Mouse (Mus musculus): ENCODE measurements around the gene Ssna1. TPM values are rescaled to one million over a fixed set of nuclear protein-coding genes. Genes with fewer than 3 reads are reported as not detected.

The Ssna1 gene
- polyA plus RNA-seq, 1 experiment from 2014 or later, result 209 TPM

DNA sequence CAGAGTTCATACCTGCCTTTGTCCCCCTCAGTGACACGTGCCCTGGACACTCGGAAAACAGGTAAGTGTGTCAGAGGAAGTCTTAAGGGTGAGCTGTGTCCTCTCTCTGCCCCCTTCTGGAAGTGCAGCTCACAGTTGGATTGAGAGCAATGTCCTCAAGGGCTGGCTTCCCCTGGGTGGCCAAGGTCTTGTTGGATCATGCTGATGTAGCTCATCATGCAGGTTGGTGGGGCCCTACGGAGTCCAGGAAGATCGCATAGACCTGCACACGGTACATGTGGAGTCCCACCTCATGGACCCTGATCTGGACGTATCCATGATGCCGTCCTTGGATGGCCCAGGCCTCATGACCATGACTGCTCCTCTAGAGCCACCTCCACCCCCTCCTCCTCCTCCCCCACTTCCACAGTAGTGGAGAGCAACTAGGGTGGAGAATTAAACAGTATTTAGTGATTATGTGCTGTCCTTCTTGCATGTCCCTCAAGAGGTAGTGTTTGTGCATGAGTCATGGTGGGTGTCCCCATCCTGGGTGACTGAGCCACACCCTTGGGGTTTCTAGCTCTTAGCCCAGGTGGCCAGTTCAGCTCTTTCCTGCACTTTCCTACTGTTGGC is 16.6 kb upstream of the Ssna1 start:
- peaks cover 44% of the 10 kb centered on the region for H3K4me1 ChIP-seq

DNA sequence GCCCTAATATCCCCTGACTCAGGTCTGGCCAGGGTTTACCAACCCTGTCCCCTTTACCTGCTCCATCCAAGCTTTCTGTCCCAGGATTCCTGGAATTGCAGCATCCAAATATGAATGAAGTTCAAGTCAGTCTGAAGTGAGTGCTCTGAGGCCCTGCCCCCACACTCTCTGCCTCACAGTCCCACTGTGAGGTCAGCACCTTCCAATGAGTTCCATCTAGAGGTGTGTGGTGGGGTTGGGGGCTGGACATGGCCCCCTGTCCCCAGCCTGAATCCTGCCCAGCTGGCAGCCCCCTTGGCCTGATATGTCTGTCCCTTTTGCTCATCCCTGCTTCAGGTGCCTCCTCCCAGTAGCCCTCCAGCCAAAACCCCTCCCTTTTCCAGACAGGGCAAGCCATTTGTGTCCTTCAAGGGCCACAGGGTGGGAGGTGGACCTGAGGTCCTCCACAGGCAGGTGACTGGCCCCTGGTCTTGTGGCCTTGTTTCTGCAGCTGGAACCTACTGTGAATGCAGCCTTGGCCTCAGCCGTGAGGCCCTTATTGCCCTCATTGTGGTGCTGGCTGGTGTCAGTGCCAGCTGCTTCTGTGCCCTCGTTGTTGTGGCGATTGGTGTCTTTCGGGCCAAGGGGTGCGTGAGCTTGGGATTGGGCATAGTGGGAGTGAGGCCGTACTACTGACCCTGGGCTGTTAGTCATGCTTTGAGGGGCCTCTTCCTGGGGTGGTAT is 15.8 kb upstream of the Ssna1 start, which contains the start of gene Tmem210:
Tmem210 (plus strand) TSS at position 219 of the 723 bp plus-strand sequence.
- WGBS, result 80% methylated on average over 6 of the region's 6 CpGs
- H3K27ac ChIP-seq, result peak within 1 kb of the TSS; percentile 92
- H3K4me3 ChIP-seq (replicated peaks), result no peak within 1 kb of the TSS
- no peaks in the 10 kb centered on the region for H3K9me3 ChIP-seq
- peaks cover 22% of the 10 kb centered on the region for H3K36me3 ChIP-seq
- peak within 1 kb of the TSS; percentile 24; the same call in 1 of the 2 replicates for H3K4me2 ChIP-seq
- peaks cover 49% of the 10 kb centered on the region for H3K27me3 ChIP-seq (replicated peaks)
- no peak within 1 kb of the TSS for H3K9ac ChIP-seq
- peaks cover 44% of the 10 kb centered on the region for H3K4me1 ChIP-seq
- no peak for ATAC-seq (ENCODE audit: insufficient read depth, low FRiP score, low read depth)

More for the DNA sequence above, 16.6 kb upstream of the Ssna1 start:
- H3K27me3 ChIP-seq (replicated peaks), result peaks cover 49% of the 10 kb centered on the region
- peaks cover 18% of the 10 kb centered on the region for H3K36me3 ChIP-seq
- no peak overlapping the region for H3K4me2 ChIP-seq
- H3K27ac ChIP-seq, result no peak overlapping the region
- H3K4me3 ChIP-seq (replicated peaks), result no peak overlapping the region
- H3K9ac ChIP-seq, result no peak overlapping the region
- H3K9me3 ChIP-seq, result no peaks in the 10 kb centered on the region
- WGBS, result 80% methylated on average over 7 of the region's 7 CpGs
- no peak for ATAC-seq (ENCODE audit: insufficient read depth, low FRiP score, low read depth)

GRCm38 (mm10) chr2:25286837-25287636 is 14.8 kb upstream of the Ssna1 start:
- peaks cover 41% of the 10 kb centered on the region for H3K27me3 ChIP-seq (replicated peaks)
- peak overlapping the region; percentile 24 for H3K4me2 ChIP-seq
- ATAC-seq (ENCODE audit: insufficient read depth, low FRiP score, low read depth), result peak; percentile 73

DNA sequence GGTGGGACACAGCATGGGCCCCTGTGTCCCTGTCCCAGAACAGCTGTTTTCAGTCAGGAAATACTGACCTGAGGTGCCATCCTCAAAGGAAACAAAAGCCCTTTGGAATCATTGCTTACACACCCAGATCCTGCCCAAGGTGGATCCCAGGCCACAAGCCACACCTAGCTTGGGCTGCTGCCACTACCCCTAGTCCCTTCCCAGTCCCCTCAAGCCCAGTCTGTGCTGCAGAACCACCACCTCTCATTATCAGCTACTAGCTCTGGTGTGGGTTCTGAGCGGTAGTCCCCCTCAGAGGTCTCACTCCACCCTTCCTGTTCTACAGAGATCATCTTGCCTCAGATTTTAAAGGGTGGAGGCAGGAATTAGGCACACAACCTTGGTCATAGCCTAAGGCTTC is 14.1 kb upstream of the Ssna1 start:
- peak overlapping the region; percentile 3; the same call in 1 of the 2 replicates for H3K4me2 ChIP-seq
- WGBS, result 45% methylated on average over 1 of the region's 1 CpGs
- no peak overlapping the region for H3K9ac ChIP-seq
- H3K9me3 ChIP-seq, result no peaks in the 10 kb centered on the region
- H3K27ac ChIP-seq, result peak overlapping the region; percentile 92
- ATAC-seq (ENCODE audit: insufficient read depth, low FRiP score, low read depth), result peak; percentile 25; the same call in 1 of the 2 replicates
- H3K27me3 ChIP-seq (replicated peaks), result peaks cover 34% of the 10 kb centered on the region
- no peak overlapping the region for H3K4me3 ChIP-seq (replicated peaks)
- peaks cover 32% of the 10 kb centered on the region for H3K36me3 ChIP-seq
- H3K4me1 ChIP-seq, result peaks cover 27% of the 10 kb centered on the region

More at GRCm38 (mm10) chr2:25286837-25287636, 14.8 kb upstream of the Ssna1 start:
- no peaks in the 10 kb centered on the region for H3K9me3 ChIP-seq
- 40% methylated on average over 7 of the region's 7 CpGs for WGBS
- H3K4me3 ChIP-seq (replicated peaks), result no peak overlapping the region
- peaks cover 29% of the 10 kb centered on the region for H3K36me3 ChIP-seq
- H3K27ac ChIP-seq, result peak overlapping the region; percentile 92
- no peak overlapping the region for H3K9ac ChIP-seq
- H3K4me1 ChIP-seq, result peaks cover 34% of the 10 kb centered on the region

- Histone ChIP-seq H3K27ac (peak overlapping the region; percentile 92), H3K9ac (no peak overlapping the region)
Observed at GRCm38 (mm10) chr2:25285551-25285950, 13.3 kb upstream of the Ssna1 start.

GRCm38 (mm10) chr2:25278928-25279882 is 7.0 kb upstream of the Ssna1 start:
- 59% methylated on average over 13 of the region's 13 CpGs for WGBS
- no peak; the same call in 1 of the 2 replicates for ATAC-seq (ENCODE audit: insufficient read depth, low FRiP score, low read depth)

More at GRCm38 (mm10) chr2:25285551-25285950, 13.3 kb upstream of the Ssna1 start:
- peaks cover 39% of the 10 kb centered on the region for H3K36me3 ChIP-seq
- WGBS, result 90% methylated on average over 2 of the region's 2 CpGs
- no peak overlapping the region for H3K4me3 ChIP-seq (replicated peaks)
- peaks cover 26% of the 10 kb centered on the region for H3K27me3 ChIP-seq (replicated peaks)
- no peak overlapping the region for H3K4me2 ChIP-seq
- no peak for ATAC-seq (ENCODE audit: insufficient read depth, low FRiP score, low read depth)
- no peaks in the 10 kb centered on the region for H3K9me3 ChIP-seq
- H3K4me1 ChIP-seq, result peaks cover 21% of the 10 kb centered on the region; the same call in 1 of the 2 replicates

DNA sequence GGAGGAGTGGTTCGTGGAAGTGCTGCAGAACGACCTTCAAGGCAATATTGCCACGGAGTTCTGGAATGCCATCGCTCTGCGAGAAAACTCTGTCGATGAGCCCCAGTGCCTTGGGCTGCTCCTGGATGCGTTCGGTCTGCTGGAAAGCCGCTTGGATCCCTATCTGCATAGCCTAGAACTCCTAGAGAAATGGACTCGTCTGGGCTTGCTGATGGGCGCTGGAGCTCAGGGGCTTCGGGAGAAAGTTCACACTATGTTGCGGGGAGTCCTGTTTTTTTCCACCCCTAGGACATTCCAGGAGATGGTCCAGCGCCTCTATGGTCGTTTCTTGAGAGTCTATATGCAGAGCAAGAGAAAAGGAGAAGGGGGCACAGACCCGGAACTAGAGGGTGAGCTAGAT is 772 bp upstream of the Ssna1 start:
- Histone ChIP-seq H3K4me3 (replicated peaks) (peak overlapping the region; percentile 96), H3K9ac (peak overlapping the region; percentile 84), H3K27me3 (replicated peaks) (no peaks in the 10 kb centered on the region), H3K4me2 (peak overlapping the region; percentile 91), H3K9me3 (no peaks in the 10 kb centered on the region), H3K27ac (peak overlapping the region; percentile 55), H3K4me1 (peaks cover 28% of the 10 kb centered on the region), H3K36me3 (peaks cover 54% of the 10 kb centered on the region)
- ATAC-seq (ENCODE audit: insufficient read depth, low FRiP score, low read depth), result no peak
- 34% methylated on average over 16 of the region's 16 CpGs for WGBS

More at GRCm38 (mm10) chr2:25278928-25279882, 7.0 kb upstream of the Ssna1 start:
- H3K9ac ChIP-seq, result no peak overlapping the region
- no peak overlapping the region for H3K4me3 ChIP-seq (replicated peaks)
- no peaks in the 10 kb centered on the region for H3K27me3 ChIP-seq (replicated peaks)
- no peaks in the 10 kb centered on the region for H3K4me1 ChIP-seq
- peaks cover 72% of the 10 kb centered on the region for H3K36me3 ChIP-seq
- no peak overlapping the region for H3K27ac ChIP-seq
- H3K9me3 ChIP-seq, result no peaks in the 10 kb centered on the region
- H3K4me2 ChIP-seq, result no peak overlapping the region

DNA sequence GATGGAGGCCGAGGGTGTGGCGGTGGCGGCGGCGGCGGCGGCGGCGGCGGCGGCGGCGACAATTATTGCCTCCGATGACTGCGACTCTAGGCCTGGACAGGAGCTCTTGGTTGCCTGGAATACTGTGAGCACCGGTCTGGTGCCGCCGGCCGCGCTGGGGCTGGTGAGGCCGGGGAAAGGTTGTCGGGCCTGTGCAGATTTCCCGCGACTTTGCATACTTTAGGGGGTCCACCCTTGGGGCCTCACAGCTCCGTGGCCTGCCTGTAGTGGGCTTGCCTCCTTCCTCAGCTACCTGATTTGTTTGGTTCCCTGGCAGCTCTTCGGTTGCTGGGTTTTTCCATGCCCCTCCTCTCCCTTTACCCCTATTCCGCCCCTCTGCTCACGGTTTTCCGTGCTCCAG is 277 bp upstream of the Ssna1 start:
- peak overlapping the region; percentile 84 for H3K9ac ChIP-seq
- 0% methylated on average over 29 of the region's 29 CpGs for WGBS
- H3K27ac ChIP-seq, result peak overlapping the region; percentile 55
- H3K27me3 ChIP-seq (replicated peaks), result no peaks in the 10 kb centered on the region
- H3K36me3 ChIP-seq, result peaks cover 49% of the 10 kb centered on the region
- H3K4me1 ChIP-seq, result peaks cover 30% of the 10 kb centered on the region
- peak; percentile 27; the same call in 1 of the 2 replicates for ATAC-seq (ENCODE audit: insufficient read depth, low FRiP score, low read depth)
- H3K9me3 ChIP-seq, result no peaks in the 10 kb centered on the region
- peak overlapping the region; percentile 96 for H3K4me3 ChIP-seq (replicated peaks)
- peak overlapping the region; percentile 91 for H3K4me2 ChIP-seq

DNA sequence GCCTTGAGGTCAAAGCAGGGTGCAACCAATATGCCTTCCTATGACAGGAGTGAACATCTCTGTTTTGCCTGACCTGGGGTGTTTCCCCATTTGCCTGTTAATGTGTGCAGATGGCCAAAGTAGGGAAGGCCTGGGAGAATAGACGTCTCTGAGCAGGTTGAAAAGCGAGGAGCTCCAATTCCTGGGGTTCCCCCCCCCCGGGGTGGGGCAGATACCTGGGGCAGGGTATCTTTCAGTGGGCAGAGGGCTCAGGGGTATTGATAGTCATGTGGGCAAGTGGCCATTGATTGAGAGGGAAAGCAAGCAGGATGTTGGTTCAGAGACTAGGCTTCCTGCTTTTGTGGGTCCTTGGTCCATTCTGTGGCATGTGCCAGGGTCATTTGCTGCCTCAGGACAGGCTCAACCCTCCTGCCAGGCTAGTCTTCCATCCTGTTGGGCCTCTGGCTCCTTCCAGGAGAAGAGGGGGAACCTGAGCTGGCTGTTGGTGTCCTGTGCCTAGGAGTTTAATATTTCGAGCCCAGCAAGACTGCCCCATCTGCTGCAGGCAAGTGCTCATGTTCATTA is 4.4 kb downstream of the Ssna1 start:
- no peak overlapping the region for H3K4me3 ChIP-seq (replicated peaks)

GRCm38 (mm10) chr2:25267241-25267640 is 5.0 kb downstream of the Ssna1 start:
- Histone ChIP-seq H3K4me2 (peak overlapping the region; percentile 84), H3K9me3 (no peaks in the 10 kb centered on the region), H3K9ac (no peak overlapping the region), H3K27me3 (replicated peaks) (peaks cover 5% of the 10 kb centered on the region; the same call in 1 of the 2 replicates), H3K4me1 (peaks cover 57% of the 10 kb centered on the region), H3K36me3 (peaks cover 17% of the 10 kb centered on the region; the same call in 1 of the 2 replicates), H3K4me3 (replicated peaks) (no peak overlapping the region; the same call in 1 of the 2 replicates), H3K27ac (peak overlapping the region; percentile 86)
- no peak for ATAC-seq (ENCODE audit: insufficient read depth, low FRiP score, low read depth)

More for the DNA sequence above, 4.4 kb downstream of the Ssna1 start:
- H3K36me3 ChIP-seq, result peaks cover 17% of the 10 kb centered on the region; the same call in 1 of the 2 replicates
- H3K27me3 ChIP-seq (replicated peaks), result peaks cover 5% of the 10 kb centered on the region; the same call in 1 of the 2 replicates
- no peak overlapping the region for H3K27ac ChIP-seq
- H3K9ac ChIP-seq, result no peak overlapping the region
- H3K4me1 ChIP-seq, result peaks cover 58% of the 10 kb centered on the region
- no peaks in the 10 kb centered on the region for H3K9me3 ChIP-seq
- ATAC-seq (ENCODE audit: insufficient read depth, low FRiP score, low read depth), result no peak
- WGBS, result 73% methylated on average over 4 of the region's 4 CpGs
- peak overlapping the region; percentile 84; the same call in 1 of the 2 replicates for H3K4me2 ChIP-seq
